Mouse (Mus musculus) ES-Bruce4 (cell line): ENCODE results near the gene Muc13.

Source experiments
- CTCF ChIP-seq: IDR thresholded peaks from one replicate; pipeline ENCODE4 v1.8.1; 2011; ENCODE audit warnings: low read depth, low read length
- EP300 ChIP-seq: IDR thresholded peaks from 2 replicates; pipeline ENCODE4 v1.6.1; 2011; ENCODE audit warnings: low read depth, low read length; ENCODE audit not compliant: insufficient read depth
- POLR2A ChIP-seq: IDR thresholded peaks from one replicate; pipeline ENCODE4 v1.8.1; 2011; ENCODE audit warnings: low read length; ENCODE audit not compliant: insufficient read depth

- TF ChIP-seq CTCF (no peak), EP300 (no peak), POLR2A (no peak)
These were observed 34.6 kb upstream of the Muc13 start for GRCm38 (mm10) chr16:33759207-33759606.
